Mouse (Mus musculus): Measurements from ENCODE around the gene Chst5.
A peak's percentile ranks its signal among the peaks of the same experiment; 100 is the strongest.
"Not testable (repeated sequence)": the region's sequence is repeated elsewhere in the genome, so short reads cannot be mapped to it uniquely, and the experiment has no call there.

Gene Chst5

GRCm38 (mm10) chr8:111871278-111871677 is 39.0 kb downstream of the Chst5 start:
- DNase-seq: no peak

DNA sequence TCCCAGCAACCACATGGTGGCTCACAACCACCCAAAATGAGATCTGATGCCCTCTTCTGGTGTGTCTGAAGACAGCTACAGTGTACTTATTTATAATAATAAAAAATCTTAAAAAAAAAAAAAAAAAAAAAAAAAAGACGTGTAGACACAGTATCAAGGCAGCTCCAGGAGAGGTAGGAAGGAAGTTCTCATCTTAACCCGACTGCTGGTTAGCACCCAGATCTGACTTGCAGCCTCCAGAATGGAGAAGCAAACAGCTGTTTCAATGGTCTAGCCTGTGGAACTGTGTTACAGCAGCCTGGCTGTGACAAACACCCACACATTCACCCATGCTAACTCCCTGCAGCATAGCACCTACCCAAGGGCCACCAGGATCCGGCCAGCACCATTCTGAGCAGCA is 39.9 kb downstream of the Chst5 start:
- no peak for DNase-seq

GRCm38 (mm10) chr8:111868664-111869063 is 41.6 kb downstream of the Chst5 start:
- no peak for DNase-seq

DNA sequence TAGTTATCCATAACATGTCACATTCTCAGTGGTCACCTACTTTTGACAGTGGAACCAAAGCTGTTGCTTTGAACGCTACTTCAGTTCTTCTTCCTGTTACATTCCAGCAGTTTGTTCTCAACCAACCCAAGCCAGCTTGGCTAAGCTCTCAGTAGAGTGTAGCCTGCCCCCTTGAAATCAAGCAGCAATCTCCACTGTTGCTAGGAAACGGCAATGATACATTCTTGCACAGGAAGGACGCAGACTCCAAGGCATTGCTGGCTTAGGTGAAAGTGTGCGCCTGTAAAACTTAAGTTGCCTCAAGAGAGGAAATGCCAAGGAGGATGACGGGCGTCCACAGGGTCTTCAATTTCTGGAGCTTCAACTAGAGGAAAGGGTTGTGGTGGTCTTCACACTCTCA is 44.4 kb downstream of the Chst5 start:
- peak in 1 of 2 experiments; percentile 11 for DNase-seq

GRCm38 (mm10) chr8:111865130-111865852 is 45.0 kb downstream of the Chst5 start:
- DNase-seq: no peak

GRCm38 (mm10) chr8:111864648-111865047 is 45.6 kb downstream of the Chst5 start:
- DNase-seq: no peak

DNA sequence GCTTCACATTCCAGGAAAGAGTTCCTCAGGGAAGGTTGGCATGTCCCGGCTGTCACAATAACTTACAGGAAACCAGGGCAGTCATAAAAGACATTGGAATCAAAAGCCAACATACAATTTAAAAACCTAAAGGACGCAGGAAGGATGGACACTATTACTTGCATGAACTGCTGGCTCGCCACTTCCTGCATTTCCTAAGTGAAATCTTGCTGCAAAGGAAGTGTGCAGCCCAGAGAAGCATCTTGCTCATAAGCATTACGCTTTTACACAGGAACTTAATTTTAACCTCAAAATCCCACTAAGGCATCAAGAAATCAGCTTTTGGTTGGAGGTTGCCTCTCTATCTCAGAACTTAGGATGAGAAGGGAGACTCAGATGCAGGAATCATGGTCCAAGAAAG is 47.0 kb downstream of the Chst5 start:
- peak in 1 of 2 experiments; percentile 10 for DNase-seq

- no peak for DNase-seq
These were observed 54.3 kb downstream of the Chst5 start for GRCm38 (mm10) chr8:111855977-111856376.

DNA sequence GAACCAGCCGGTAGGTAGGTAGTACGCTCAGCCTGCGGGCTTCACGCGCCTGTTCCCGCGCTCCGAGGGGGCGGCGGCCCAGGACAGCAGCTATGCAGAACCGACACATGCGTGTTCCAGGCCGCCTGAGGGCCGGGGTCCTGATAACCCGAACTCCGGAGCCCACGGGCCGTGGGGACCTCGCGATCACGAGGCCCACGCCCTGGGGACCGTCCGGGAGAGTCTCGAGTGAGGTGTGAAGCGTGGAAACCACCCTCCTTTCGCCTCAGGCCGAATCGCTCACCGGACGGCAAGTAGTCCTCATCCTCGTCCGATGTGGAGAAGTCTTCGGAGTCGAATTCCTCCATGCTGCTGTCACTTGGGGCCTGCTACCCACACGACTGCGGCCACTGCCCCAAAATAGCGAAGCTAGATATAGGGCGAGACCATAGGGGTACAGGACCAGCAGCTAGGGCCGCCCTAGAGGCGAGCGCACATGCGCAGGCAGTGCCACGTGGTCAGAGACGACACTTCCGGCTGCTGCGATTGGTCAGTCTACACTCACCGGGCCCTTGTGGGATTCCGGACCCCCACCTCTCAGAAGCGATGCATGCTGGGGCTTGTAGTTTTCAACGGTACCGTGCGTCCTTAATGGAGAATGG is 56.3 kb downstream of the Chst5 start, which contains the start of gene Cfdp1:
TSS of gene Cfdp1 (minus strand) at position 431 of the 641 bp plus-strand sequence.
- peak; percentile 97 to 98 for DNase-seq

DNA sequence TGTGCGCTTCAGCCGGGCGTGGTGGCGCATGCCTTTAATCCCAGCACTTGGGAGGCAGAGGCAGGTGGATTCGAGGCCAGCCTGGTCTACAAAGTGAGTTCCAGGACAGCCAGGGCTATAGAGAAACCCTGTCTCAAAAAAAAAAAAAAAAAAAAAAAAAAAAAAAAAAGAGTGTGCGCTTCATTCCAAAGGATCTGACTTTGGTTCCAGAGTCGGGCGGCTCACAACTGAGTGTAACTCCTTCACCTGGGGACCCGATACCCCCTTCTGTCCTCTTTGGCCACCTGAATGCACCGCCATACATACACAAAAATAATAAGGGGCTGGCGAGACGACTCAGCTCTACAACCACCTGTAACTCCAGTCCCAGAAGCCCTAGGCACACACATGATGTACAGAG is 57.0 kb downstream of the Chst5 start:
- DNase-seq: not testable (repeated sequence)

DNA sequence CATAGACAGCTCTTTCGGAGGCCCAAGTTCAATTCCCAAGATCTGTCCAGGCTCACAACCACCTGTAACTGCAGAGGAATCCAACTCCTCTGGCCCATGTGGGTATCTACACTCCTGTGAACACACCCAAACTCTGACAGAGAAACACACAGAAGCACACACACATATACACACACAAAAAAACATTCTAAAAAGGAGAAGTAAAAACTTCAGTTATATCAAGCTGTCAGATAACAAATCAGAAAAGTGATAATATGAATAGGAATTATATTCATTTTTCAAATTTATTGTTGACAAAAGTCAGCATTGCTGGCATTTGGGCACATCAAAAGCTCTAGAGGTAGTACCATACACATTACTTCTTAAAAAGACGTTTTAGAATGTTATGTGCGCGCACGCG is 63.5 kb downstream of the Chst5 start:
- DNase-seq: no peak
